Mouse (Mus musculus): ENCODE data around the gene Zcwpw1. TPM values are rescaled to one million over a fixed set of nuclear protein-coding genes. Genes with fewer than 3 reads are reported as not detected.
A peak's percentile ranks its signal among the peaks of the same experiment; 100 is the strongest.

The Zcwpw1 gene
- total RNA-seq, 1 experiment: 33.0 TPM

- no peak for TF ChIP-seq ZC3H11A (IDR thresholded peaks at IDR 0.05; ENCODE audit: borderline replicate concordance, low read depth, low read length)
- TF ChIP-seq CHD2 (IDR thresholded peaks at IDR 0.05; ENCODE audit: low read depth, low read length): no peak
- no peak for TF ChIP-seq ZNF384 (IDR thresholded peaks at IDR 0.05; ENCODE audit: low read depth, low read length)
- no peak for TF ChIP-seq HCFC1 (IDR thresholded peaks at IDR 0.05; ENCODE audit: borderline replicate concordance, insufficient read depth, low read length)
- TF ChIP-seq MAFK (IDR thresholded peaks at IDR 0.05; ENCODE audit: insufficient read depth, low read depth, low read length): no peak
- no peak for DNase-seq (ENCODE audit: low read depth, low spot score)
- Histone ChIP-seq H3K36me3 (ENCODE audit: control insufficient read depth, insufficient read depth, low read length, poor library complexity, severe bottlenecking) (peaks cover 21% of the 10 kb centered on the region), H3K9me3 (ENCODE audit: control insufficient read depth, insufficient read depth, low read depth, low read length) (no peaks in the 10 kb centered on the region), H3K9ac (ENCODE audit: insufficient read depth, low read depth, low read length, poor library complexity, severe bottlenecking) (peak overlapping the region; percentile 39; the same call in 1 of the 2 replicates), H3K4me3 (ENCODE audit: insufficient read depth in 1 of 2, low read depth in 1 of 2, low read length in 2 of 2, poor library complexity in 1 of 2, severe bottlenecking in 1 of 2) (peak overlapping the region in 1 of 2 experiments; percentile 40; a peak in 2 of 4 replicates), H3K4me1 (ENCODE audit: control insufficient read depth in 2 of 2, insufficient read depth in 2 of 2, low read length in 2 of 2, poor library complexity in 1 of 2) (peaks cover 0 to 16% of the 10 kb centered on the region in 2 experiments; a peak in 2 of 4 replicates), H3K27ac (ENCODE audit: insufficient read depth, low read depth, low read length, poor library complexity, severe bottlenecking) (no peak overlapping the region)
- in situ Hi-C loops (cut with MboI; ENCODE audit: low sequenced_read_pairs in 2 of 2, unreplicated experiment in 2 of 2): loop anchor here in 1 of 2 experiments (10.0 kb wide), 1 partner anchor 377 kb away; the partner anchor contains the start of gene Cops6
Observed at GRCm38 (mm10) chr5:137788171-137788570, 573 bp downstream of the Zcwpw1 start.

DNA sequence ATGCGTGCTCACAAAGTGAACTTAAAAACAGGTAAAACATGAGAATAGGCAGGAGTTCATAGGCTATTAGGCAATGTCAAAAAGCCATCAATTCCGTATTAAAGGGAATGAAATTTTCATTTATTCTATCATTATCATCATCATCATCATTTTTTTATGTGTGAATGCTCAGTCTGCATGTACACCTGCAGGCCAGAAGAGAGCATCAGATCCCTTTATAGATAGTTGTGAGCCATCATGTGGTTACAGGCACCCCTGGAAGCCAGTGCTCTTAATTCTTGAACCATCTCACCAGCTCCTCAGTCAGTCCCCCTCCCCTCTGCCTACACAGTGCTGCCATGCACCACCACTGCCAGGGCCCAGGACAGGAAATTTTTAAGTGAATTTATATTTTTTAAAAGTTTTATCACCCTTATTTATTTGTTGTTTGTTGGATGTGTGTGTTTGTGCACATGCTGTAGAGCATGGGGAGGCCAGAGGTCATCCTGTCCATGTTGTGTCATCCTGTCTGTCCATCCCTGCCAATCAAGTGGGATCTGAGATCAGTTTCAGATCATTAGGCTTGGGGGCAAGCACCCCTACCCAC lies 1.4 kb downstream of the Zcwpw1 start:
- Histone ChIP-seq H3K4me1 (ENCODE audit: control insufficient read depth in 2 of 2, insufficient read depth in 2 of 2, low read length in 2 of 2, poor library complexity in 1 of 2) (peaks cover 0 to 11% of the 10 kb centered on the region in 2 experiments; a peak in 1 of 4 replicates), H3K36me3 (ENCODE audit: control insufficient read depth, insufficient read depth, low read length, poor library complexity, severe bottlenecking) (peaks cover 13% of the 10 kb centered on the region), H3K27ac (ENCODE audit: insufficient read depth, low read depth, low read length, poor library complexity, severe bottlenecking) (no peak overlapping the region), H3K9ac (ENCODE audit: insufficient read depth, low read depth, low read length, poor library complexity, severe bottlenecking) (no peak overlapping the region), H3K4me3 (ENCODE audit: insufficient read depth in 1 of 2, low read depth in 1 of 2, low read length in 2 of 2, poor library complexity in 1 of 2, severe bottlenecking in 1 of 2) (no peak overlapping the region), H3K9me3 (ENCODE audit: control insufficient read depth, insufficient read depth, low read depth, low read length) (no peaks in the 10 kb centered on the region)
- no peak for DNase-seq (ENCODE audit: low read depth, low spot score)
- in situ Hi-C loops (cut with MboI; ENCODE audit: low sequenced_read_pairs in 2 of 2, unreplicated experiment in 2 of 2): loop anchor here in 1 of 2 experiments (10.0 kb wide), 1 partner anchor 376 kb away; the partner anchor contains the start of gene Cops6
- TF ChIP-seq ZNF384 (IDR thresholded peaks at IDR 0.05; ENCODE audit: low read depth, low read length): no peak
- no peak for TF ChIP-seq CHD2 (IDR thresholded peaks at IDR 0.05; ENCODE audit: low read depth, low read length)
- TF ChIP-seq HCFC1 (IDR thresholded peaks at IDR 0.05; ENCODE audit: borderline replicate concordance, insufficient read depth, low read length): no peak
- no peak for TF ChIP-seq ZC3H11A (IDR thresholded peaks at IDR 0.05; ENCODE audit: borderline replicate concordance, low read depth, low read length)
- no peak for TF ChIP-seq MAFK (IDR thresholded peaks at IDR 0.05; ENCODE audit: insufficient read depth, low read depth, low read length)

DNA sequence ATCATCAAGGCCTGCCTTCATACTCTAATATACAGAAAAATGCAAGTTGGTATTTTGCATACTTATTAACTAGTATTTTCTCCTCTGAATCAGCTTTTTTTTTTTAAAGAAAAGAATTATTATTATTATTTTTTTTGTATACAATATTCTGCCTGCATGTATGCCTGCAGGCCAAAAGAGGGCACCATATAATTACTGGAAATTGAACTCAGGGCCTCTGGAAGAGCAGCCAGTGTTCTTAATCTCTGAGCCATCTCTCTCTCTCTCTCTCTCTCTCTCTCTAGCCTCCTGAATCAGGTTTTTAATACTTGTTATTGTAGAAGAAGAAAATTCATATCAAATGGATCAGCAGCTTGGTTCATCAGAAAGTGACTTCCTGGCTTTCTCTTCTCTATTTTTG lies 4.0 kb downstream of the Zcwpw1 start:
- Histone ChIP-seq H3K4me3 (ENCODE audit: insufficient read depth in 1 of 2, low read depth in 1 of 2, low read length in 2 of 2, poor library complexity in 1 of 2, severe bottlenecking in 1 of 2) (no peak overlapping the region), H3K9ac (ENCODE audit: insufficient read depth, low read depth, low read length, poor library complexity, severe bottlenecking) (no peak overlapping the region), H3K9me3 (ENCODE audit: control insufficient read depth, insufficient read depth, low read depth, low read length) (no peaks in the 10 kb centered on the region), H3K27ac (ENCODE audit: insufficient read depth, low read depth, low read length, poor library complexity, severe bottlenecking) (no peak overlapping the region), H3K36me3 (ENCODE audit: control insufficient read depth, insufficient read depth, low read length, poor library complexity, severe bottlenecking) (no peaks in the 10 kb centered on the region), H3K4me1 (ENCODE audit: control insufficient read depth in 2 of 2, insufficient read depth in 2 of 2, low read length in 2 of 2, poor library complexity in 1 of 2) (peaks cover 0 to 3% of the 10 kb centered on the region in 2 experiments; a peak in 1 of 4 replicates)
- no peak for DNase-seq (ENCODE audit: low read depth, low spot score)
- TF ChIP-seq MAFK (IDR thresholded peaks at IDR 0.05; ENCODE audit: insufficient read depth, low read depth, low read length) (no peak), ZC3H11A (IDR thresholded peaks at IDR 0.05; ENCODE audit: borderline replicate concordance, low read depth, low read length) (no peak), HCFC1 (IDR thresholded peaks at IDR 0.05; ENCODE audit: borderline replicate concordance, insufficient read depth, low read length) (no peak), CHD2 (IDR thresholded peaks at IDR 0.05; ENCODE audit: low read depth, low read length) (no peak), ZNF384 (IDR thresholded peaks at IDR 0.05; ENCODE audit: low read depth, low read length) (no peak)
- in situ Hi-C loops (cut with MboI; ENCODE audit: low sequenced_read_pairs in 2 of 2, unreplicated experiment in 2 of 2): no loop called here

- TF ChIP-seq MAFK (IDR thresholded peaks at IDR 0.05; ENCODE audit: insufficient read depth, low read depth, low read length) (no peak), CHD2 (IDR thresholded peaks at IDR 0.05; ENCODE audit: low read depth, low read length) (no peak), HCFC1 (IDR thresholded peaks at IDR 0.05; ENCODE audit: borderline replicate concordance, insufficient read depth, low read length) (no peak), ZNF384 (IDR thresholded peaks at IDR 0.05; ENCODE audit: low read depth, low read length) (no peak), ZC3H11A (IDR thresholded peaks at IDR 0.05; ENCODE audit: borderline replicate concordance, low read depth, low read length) (no peak)
- H3K27ac ChIP-seq (ENCODE audit: insufficient read depth, low read depth, low read length, poor library complexity, severe bottlenecking): no peak overlapping the region
Observed at GRCm38 (mm10) chr5:137796606-137797005, 9.0 kb downstream of the Zcwpw1 start.

More at GRCm38 (mm10) chr5:137796606-137797005, 9.0 kb downstream of the Zcwpw1 start:
- in situ Hi-C loops (cut with MboI; ENCODE audit: low sequenced_read_pairs in 2 of 2, unreplicated experiment in 2 of 2): no loop called here
- H3K4me3 ChIP-seq (ENCODE audit: insufficient read depth in 1 of 2, low read depth in 1 of 2, low read length in 2 of 2, poor library complexity in 1 of 2, severe bottlenecking in 1 of 2): no peak overlapping the region
- H3K9me3 ChIP-seq (ENCODE audit: control insufficient read depth, insufficient read depth, low read depth, low read length): no peaks in the 10 kb centered on the region
- H3K4me1 ChIP-seq (ENCODE audit: control insufficient read depth in 2 of 2, insufficient read depth in 2 of 2, low read length in 2 of 2, poor library complexity in 1 of 2): no peaks in the 10 kb centered on the region
- no peak for DNase-seq (ENCODE audit: low read depth, low spot score)
- H3K36me3 ChIP-seq (ENCODE audit: control insufficient read depth, insufficient read depth, low read length, poor library complexity, severe bottlenecking): no peaks in the 10 kb centered on the region
- no peak overlapping the region for H3K9ac ChIP-seq (ENCODE audit: insufficient read depth, low read depth, low read length, poor library complexity, severe bottlenecking)
